Mouse (Mus musculus): Measurements from ENCODE around the gene Cptp. TPM values are rescaled to one million over a fixed set of nuclear protein-coding genes. Genes with fewer than 3 reads are reported as not detected.

The Cptp gene
- total and polyA plus RNA-seq, 2 experiments from 2014 or later: 27.9 to 31.3 TPM

GRCm38 (mm10) chr4:155832321-155832720 is 36.9 kb downstream of the Cptp start:
- H3K4me1 ChIP-seq (ENCODE audit: insufficient read depth, low read length): peaks cover 7% of the 10 kb centered on the region
- H3K4me3 ChIP-seq (ENCODE audit: low read length): peak overlapping the region; percentile 67
- TF ChIP-seq CTCF (IDR thresholded peaks at IDR 0.05; ENCODE audit: low read depth): no peak
- H3K27ac ChIP-seq: peak overlapping the region; percentile 75; the same call in 1 of the 2 replicates
- H3K4me2 ChIP-seq (ENCODE audit: low read depth, low read length): peak overlapping the region; percentile 93
- WGBS: 54% methylated on average over 10 of the region's 10 CpGs
- DNase-seq (ENCODE audit: low spot score) (no peak), ATAC-seq (no peak)
- peaks cover 8% of the 10 kb centered on the region; the same call in 1 of the 2 replicates for H3K36me3 ChIP-seq (ENCODE audit: insufficient read depth, low read length)
- peak overlapping the region; percentile 79 for H3K9ac ChIP-seq (replicated peaks; ENCODE audit: low read length)
- H3K27me3 ChIP-seq (ENCODE audit: insufficient read depth, low read length): no peaks in the 10 kb centered on the region
- H3K9me3 ChIP-seq (ENCODE audit: low read length): no peaks in the 10 kb centered on the region

- under 1% methylated on average over 25 of the region's 25 CpGs for WGBS
Measured at GRCm38 (mm10) chr4:155831831-155832230, 37.4 kb downstream of the Cptp start.

GRCm38 (mm10) chr4:155831205-155831766 is 38.0 kb downstream of the Cptp start, which contains the start of gene Aurkaip1:
Aurkaip1 (plus strand) TSS chr4:155831272.
- WGBS: under 1% methylated on average over 49 of the region's 49 CpGs
- H3K9ac ChIP-seq (replicated peaks; ENCODE audit: low read length): peak within 1 kb of the TSS; percentile 79
- H3K9me3 ChIP-seq (ENCODE audit: low read length): no peaks in the 10 kb centered on the region

More at GRCm38 (mm10) chr4:155831831-155832230, 37.4 kb downstream of the Cptp start:
- peak overlapping the region; percentile 79 for H3K9ac ChIP-seq (replicated peaks; ENCODE audit: low read length)
- peaks cover 8% of the 10 kb centered on the region; the same call in 1 of the 2 replicates for H3K36me3 ChIP-seq (ENCODE audit: insufficient read depth, low read length)
- H3K27ac ChIP-seq: peak overlapping the region; percentile 75
- DNase-seq (ENCODE audit: low spot score) (no peak), ATAC-seq (no peak; the same call in 1 of the 2 replicates)
- peak overlapping the region; percentile 67 for H3K4me3 ChIP-seq (ENCODE audit: low read length)
- H3K4me2 ChIP-seq (ENCODE audit: low read depth, low read length): peak overlapping the region; percentile 93
- peaks cover 7% of the 10 kb centered on the region for H3K4me1 ChIP-seq (ENCODE audit: insufficient read depth, low read length)
- no peaks in the 10 kb centered on the region for H3K9me3 ChIP-seq (ENCODE audit: low read length)
- TF ChIP-seq CTCF (IDR thresholded peaks at IDR 0.05; ENCODE audit: low read depth): no peak
- H3K27me3 ChIP-seq (ENCODE audit: insufficient read depth, low read length): no peaks in the 10 kb centered on the region

GRCm38 (mm10) chr4:155830596-155830995 is 38.6 kb downstream of the Cptp start:
- Histone ChIP-seq H3K27me3 (ENCODE audit: insufficient read depth, low read length) (no peaks in the 10 kb centered on the region), H3K36me3 (ENCODE audit: insufficient read depth, low read length) (peaks cover 11% of the 10 kb centered on the region; the same call in 1 of the 2 replicates), H3K4me3 (ENCODE audit: low read length) (peak overlapping the region; percentile 67), H3K9me3 (ENCODE audit: low read length) (no peaks in the 10 kb centered on the region), H3K27ac (no peak overlapping the region), H3K4me2 (ENCODE audit: low read depth, low read length) (peak overlapping the region; percentile 93; the same call in 1 of the 2 replicates), H3K4me1 (ENCODE audit: insufficient read depth, low read length) (peaks cover 7% of the 10 kb centered on the region), H3K9ac (replicated peaks; ENCODE audit: low read length) (no peak overlapping the region)
- TF ChIP-seq CTCF (IDR thresholded peaks at IDR 0.05; ENCODE audit: low read depth): no peak
- 52% methylated on average over 8 of the region's 8 CpGs for whole genome bisulfite sequencing
- DNase-seq (ENCODE audit: low spot score) (no peak), ATAC-seq (no peak)

More at GRCm38 (mm10) chr4:155831205-155831766, 38.0 kb downstream of the Cptp start, which contains the start of gene Aurkaip1:
- peak; percentile 98 for DNase-seq (ENCODE audit: low spot score)
- ATAC-seq: peak; percentile 97
- Histone ChIP-seq H3K4me2 (ENCODE audit: low read depth, low read length) (peak within 1 kb of the TSS; percentile 93), H3K4me1 (ENCODE audit: insufficient read depth, low read length) (peaks cover 7% of the 10 kb centered on the region), H3K36me3 (ENCODE audit: insufficient read depth, low read length) (peaks cover 11% of the 10 kb centered on the region; the same call in 1 of the 2 replicates), H3K4me3 (ENCODE audit: low read length) (peak within 1 kb of the TSS; percentile 67), H3K27ac (peak within 1 kb of the TSS; percentile 75), H3K27me3 (ENCODE audit: insufficient read depth, low read length) (no peaks in the 10 kb centered on the region)
- peak; percentile 93 for TF ChIP-seq CTCF (IDR thresholded peaks at IDR 0.05; ENCODE audit: low read depth)

GRCm38 (mm10) chr4:155829866-155830265 is 39.4 kb downstream of the Cptp start:
- Histone ChIP-seq H3K9me3 (ENCODE audit: low read length) (no peaks in the 10 kb centered on the region), H3K36me3 (ENCODE audit: insufficient read depth, low read length) (peaks cover 15% of the 10 kb centered on the region; the same call in 1 of the 2 replicates), H3K4me3 (ENCODE audit: low read length) (no peak overlapping the region), H3K4me1 (ENCODE audit: insufficient read depth, low read length) (peaks cover 7% of the 10 kb centered on the region), H3K27ac (no peak overlapping the region), H3K27me3 (ENCODE audit: insufficient read depth, low read length) (no peaks in the 10 kb centered on the region), H3K4me2 (ENCODE audit: low read depth, low read length) (no peak overlapping the region), H3K9ac (replicated peaks; ENCODE audit: low read length) (no peak overlapping the region)
- no peak for TF ChIP-seq CTCF (IDR thresholded peaks at IDR 0.05; ENCODE audit: low read depth)
- ATAC-seq: no peak
- DNase-seq (ENCODE audit: low spot score): no peak
- WGBS: 95% methylated on average over 4 of the region's 4 CpGs

GRCm38 (mm10) chr4:155823443-155823842 is 45.8 kb downstream of the Cptp start:
- H3K27ac ChIP-seq: no peak overlapping the region
- H3K4me3 ChIP-seq (ENCODE audit: low read length): no peak overlapping the region
- H3K27me3 ChIP-seq (ENCODE audit: insufficient read depth, low read length): no peaks in the 10 kb centered on the region
- no peak for DNase-seq (ENCODE audit: low spot score)
- H3K4me1 ChIP-seq (ENCODE audit: insufficient read depth, low read length): no peaks in the 10 kb centered on the region
- 96% methylated on average over 16 of the region's 16 CpGs for WGBS
- H3K36me3 ChIP-seq (ENCODE audit: insufficient read depth, low read length): peaks cover 65% of the 10 kb centered on the region
- H3K9me3 ChIP-seq (ENCODE audit: low read length): no peaks in the 10 kb centered on the region
- H3K4me2 ChIP-seq (ENCODE audit: low read depth, low read length): no peak overlapping the region
- H3K9ac ChIP-seq (replicated peaks; ENCODE audit: low read length): no peak overlapping the region
- ATAC-seq: no peak
- TF ChIP-seq CTCF (IDR thresholded peaks at IDR 0.05; ENCODE audit: low read depth): no peak

GRCm38 (mm10) chr4:155821025-155821424 is 48.2 kb downstream of the Cptp start:
- Histone ChIP-seq H3K9me3 (ENCODE audit: low read length) (no peaks in the 10 kb centered on the region), H3K4me3 (ENCODE audit: low read length) (no peak overlapping the region), H3K36me3 (ENCODE audit: insufficient read depth, low read length) (peaks cover 75% of the 10 kb centered on the region), H3K4me2 (ENCODE audit: low read depth, low read length) (no peak overlapping the region), H3K27me3 (ENCODE audit: insufficient read depth, low read length) (no peaks in the 10 kb centered on the region), H3K9ac (replicated peaks; ENCODE audit: low read length) (no peak overlapping the region), H3K4me1 (ENCODE audit: insufficient read depth, low read length) (no peaks in the 10 kb centered on the region), H3K27ac (no peak overlapping the region)
- DNase-seq (ENCODE audit: low spot score) (peak; percentile 34), ATAC-seq (no peak)
- TF ChIP-seq CTCF (IDR thresholded peaks at IDR 0.05; ENCODE audit: low read depth): peak; percentile 43
- WGBS: 75% methylated on average over 7 of the region's 7 CpGs

Measured in hindbrain, postnatal 0 days (tissue).